Mouse (Mus musculus): Measurements from ENCODE around the gene Akap13. TPM values are rescaled to one million over a fixed set of nuclear protein-coding genes. Genes with fewer than 3 reads are reported as not detected.
A peak's percentile ranks its signal among the peaks of the same experiment; 100 is the strongest.

Gene Akap13
- 27.7 and 31.0 TPM in 2 replicates for polyA plus RNA-seq (2014; fragmentation: Nextera tagmentation; extraction: Ambion mirVana)

- peak within 1 kb of the TSS; percentile 85 for H3K4me3 ChIP-seq (ENCODE audit: low read depth, low read length)
- H3K36me3 ChIP-seq (ENCODE audit: control insufficient read depth, insufficient read depth, low read length), result no peaks in the 10 kb centered on the region
- H3K9ac ChIP-seq (ENCODE audit: low read length), result peak within 1 kb of the TSS; percentile 87
- DNase-seq (ENCODE audit: low spot score), result peak; percentile 98
- peaks cover 4% of the 10 kb centered on the region; the same call in 1 of the 2 replicates for H3K4me1 ChIP-seq (replicated peaks; ENCODE audit: control insufficient read depth, insufficient read depth, low read length)
- no peaks in the 10 kb centered on the region; the same call in 1 of the 2 replicates for H3K9me3 ChIP-seq (ENCODE audit: control insufficient read depth, low read length)
- under 1% methylated on average over 85 of the region's 94 CpGs for WGBS
- peak within 1 kb of the TSS; percentile 97 for H3K27ac ChIP-seq (ENCODE audit: low read depth, low read length)
- H3K4me2 ChIP-seq (ENCODE audit: low read depth, low read length, severe bottlenecking), result peak within 1 kb of the TSS; percentile 74
- peak; percentile 99 for ATAC-seq (replicated peaks; ENCODE audit: low FRiP score)
- no peaks in the 10 kb centered on the region for H3K27me3 ChIP-seq (ENCODE audit: control insufficient read depth, insufficient read depth, low read length)
Observed at GRCm38 (mm10) chr7:75455223-75456151, at the start of gene Akap13. Gene Akap13, plus strand, starts transcription at chr7:75455534.

DNA sequence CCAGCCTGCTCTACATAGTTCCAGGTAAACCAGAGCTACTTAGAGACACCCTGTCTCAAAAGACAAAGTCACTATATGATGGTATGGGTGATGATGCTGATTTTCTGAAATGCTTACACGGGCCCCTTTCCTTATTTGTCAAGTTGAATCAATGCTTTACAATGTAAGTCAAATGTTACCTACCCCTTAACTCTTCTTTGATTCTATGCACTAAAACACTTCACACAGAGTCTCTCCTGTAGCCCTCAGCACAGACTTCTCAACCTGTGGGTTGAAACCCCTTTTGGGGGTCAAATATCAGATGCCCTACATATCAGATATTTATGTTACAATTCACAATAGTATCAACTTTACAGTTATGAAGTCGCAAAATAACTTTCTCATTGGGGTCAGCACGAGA is 44.7 kb upstream of the Akap13 start:
- 90% methylated on average over 3 of the region's 3 CpGs for WGBS
- H3K9ac ChIP-seq (ENCODE audit: low read length), result no peak overlapping the region
- H3K27me3 ChIP-seq (ENCODE audit: control insufficient read depth, insufficient read depth, low read length), result peaks cover 11% of the 10 kb centered on the region
- no peak for DNase-seq (ENCODE audit: low spot score)
- no peaks in the 10 kb centered on the region for H3K36me3 ChIP-seq (ENCODE audit: control insufficient read depth, insufficient read depth, low read length)
- no peaks in the 10 kb centered on the region for H3K9me3 ChIP-seq (ENCODE audit: control insufficient read depth, low read length)
- ATAC-seq (replicated peaks; ENCODE audit: low FRiP score), result no peak
- no peak overlapping the region for H3K27ac ChIP-seq (ENCODE audit: low read depth, low read length)
- peaks cover 4% of the 10 kb centered on the region; the same call in 1 of the 2 replicates for H3K4me1 ChIP-seq (replicated peaks; ENCODE audit: control insufficient read depth, insufficient read depth, low read length)
- H3K4me3 ChIP-seq (ENCODE audit: low read depth, low read length), result no peak overlapping the region
- H3K4me2 ChIP-seq (ENCODE audit: low read depth, low read length, severe bottlenecking), result no peak overlapping the region

GRCm38 (mm10) chr7:75411226-75411625 is 44.1 kb upstream of the Akap13 start:
- DNase-seq (ENCODE audit: low spot score) (no peak), ATAC-seq (replicated peaks; ENCODE audit: low FRiP score) (no peak)
- no peak overlapping the region for H3K9ac ChIP-seq (ENCODE audit: low read length)
- H3K4me1 ChIP-seq (replicated peaks; ENCODE audit: control insufficient read depth, insufficient read depth, low read length), result peaks cover 4% of the 10 kb centered on the region; the same call in 1 of the 2 replicates
- no peak overlapping the region for H3K27ac ChIP-seq (ENCODE audit: low read depth, low read length)
- no peaks in the 10 kb centered on the region for H3K9me3 ChIP-seq (ENCODE audit: control insufficient read depth, low read length)
- H3K4me3 ChIP-seq (ENCODE audit: low read depth, low read length), result no peak overlapping the region
- no peaks in the 10 kb centered on the region for H3K36me3 ChIP-seq (ENCODE audit: control insufficient read depth, insufficient read depth, low read length)
- 82% methylated on average over 6 of the region's 6 CpGs for WGBS
- no peak overlapping the region for H3K4me2 ChIP-seq (ENCODE audit: low read depth, low read length, severe bottlenecking)
- H3K27me3 ChIP-seq (ENCODE audit: control insufficient read depth, insufficient read depth, low read length), result peaks cover 11% of the 10 kb centered on the region

DNA sequence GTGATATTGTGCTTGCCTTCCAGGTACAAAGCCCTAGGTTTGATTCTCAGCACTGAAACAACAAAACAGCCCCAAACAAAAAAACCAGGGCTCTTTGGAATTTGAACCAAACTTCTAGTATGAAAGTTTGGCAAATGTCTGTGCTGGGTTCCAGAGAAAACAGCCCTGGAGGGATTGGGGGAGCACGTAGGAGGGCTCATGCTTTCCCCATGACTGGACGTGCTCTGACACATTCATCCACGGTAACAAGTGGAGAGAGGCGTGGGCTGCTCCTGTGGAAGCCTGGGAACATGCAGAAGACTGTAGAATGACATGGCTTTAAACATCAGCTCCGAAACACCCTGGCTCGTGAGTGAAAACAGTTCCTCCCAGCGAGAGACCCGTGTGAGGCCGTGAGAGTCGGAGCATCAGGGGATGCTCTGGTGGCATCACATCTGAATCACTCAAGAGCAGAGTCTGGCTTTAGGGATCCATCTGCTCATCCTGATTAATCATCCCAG is 43.3 kb upstream of the Akap13 start:
- WGBS, result 86% methylated on average over 10 of the region's 10 CpGs
- ATAC-seq (replicated peaks; ENCODE audit: low FRiP score), result no peak

DNA sequence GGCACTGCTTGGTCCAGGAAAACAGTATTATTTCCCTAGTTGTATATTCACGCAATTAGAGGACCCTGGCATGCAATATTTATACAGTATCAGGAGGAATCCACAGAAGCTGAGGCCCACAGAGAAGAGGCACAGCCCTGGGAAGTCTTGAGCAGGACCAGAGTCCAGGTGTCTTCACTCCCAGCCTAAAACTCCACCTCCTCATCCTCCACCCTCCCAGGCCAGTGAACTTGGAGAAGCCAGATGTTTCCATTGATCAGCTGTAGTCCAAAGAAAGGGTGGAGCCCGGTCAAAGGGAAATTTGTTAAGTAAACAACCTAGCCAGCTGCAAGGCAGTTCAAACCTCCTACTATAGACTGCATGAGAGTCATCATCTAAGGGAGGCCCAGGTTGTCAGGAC is 42.8 kb upstream of the Akap13 start:
- H3K36me3 ChIP-seq (ENCODE audit: control insufficient read depth, insufficient read depth, low read length), result no peaks in the 10 kb centered on the region
- H3K27ac ChIP-seq (ENCODE audit: low read depth, low read length), result no peak overlapping the region
- 93% methylated on average over 2 of the region's 2 CpGs for WGBS
- H3K4me1 ChIP-seq (replicated peaks; ENCODE audit: control insufficient read depth, insufficient read depth, low read length), result peaks cover 4% of the 10 kb centered on the region; the same call in 1 of the 2 replicates
- no peaks in the 10 kb centered on the region for H3K9me3 ChIP-seq (ENCODE audit: control insufficient read depth, low read length)
- ATAC-seq (replicated peaks; ENCODE audit: low FRiP score) (no peak), DNase-seq (ENCODE audit: low spot score) (no peak)
- no peak overlapping the region for H3K9ac ChIP-seq (ENCODE audit: low read length)
- no peak overlapping the region for H3K4me3 ChIP-seq (ENCODE audit: low read depth, low read length)
- H3K27me3 ChIP-seq (ENCODE audit: control insufficient read depth, insufficient read depth, low read length), result peaks cover 11% of the 10 kb centered on the region
- H3K4me2 ChIP-seq (ENCODE audit: low read depth, low read length, severe bottlenecking), result no peak overlapping the region

More for the DNA sequence above, 43.3 kb upstream of the Akap13 start:
- peaks cover 11% of the 10 kb centered on the region for H3K27me3 ChIP-seq (ENCODE audit: control insufficient read depth, insufficient read depth, low read length)
- DNase-seq (ENCODE audit: low spot score), result no peak
- H3K27ac ChIP-seq (ENCODE audit: low read depth, low read length), result no peak overlapping the region
- H3K4me3 ChIP-seq (ENCODE audit: low read depth, low read length), result no peak overlapping the region
- H3K36me3 ChIP-seq (ENCODE audit: control insufficient read depth, insufficient read depth, low read length), result no peaks in the 10 kb centered on the region
- no peak overlapping the region for H3K4me2 ChIP-seq (ENCODE audit: low read depth, low read length, severe bottlenecking)
- no peaks in the 10 kb centered on the region for H3K9me3 ChIP-seq (ENCODE audit: control insufficient read depth, low read length)
- no peak overlapping the region for H3K9ac ChIP-seq (ENCODE audit: low read length)
- H3K4me1 ChIP-seq (replicated peaks; ENCODE audit: control insufficient read depth, insufficient read depth, low read length), result peaks cover 4% of the 10 kb centered on the region; the same call in 1 of the 2 replicates

GRCm38 (mm10) chr7:75413903-75414302 is 41.4 kb upstream of the Akap13 start:
- 8% methylated on average over 6 of the region's 6 CpGs for WGBS
- peaks cover 11% of the 10 kb centered on the region for H3K27me3 ChIP-seq (ENCODE audit: control insufficient read depth, insufficient read depth, low read length)
- H3K4me2 ChIP-seq (ENCODE audit: low read depth, low read length, severe bottlenecking), result no peak overlapping the region
- H3K4me1 ChIP-seq (replicated peaks; ENCODE audit: control insufficient read depth, insufficient read depth, low read length), result peaks cover 4% of the 10 kb centered on the region; the same call in 1 of the 2 replicates
- no peaks in the 10 kb centered on the region for H3K9me3 ChIP-seq (ENCODE audit: control insufficient read depth, low read length)
- no peaks in the 10 kb centered on the region for H3K36me3 ChIP-seq (ENCODE audit: control insufficient read depth, insufficient read depth, low read length)
- H3K27ac ChIP-seq (ENCODE audit: low read depth, low read length), result no peak overlapping the region
- ATAC-seq (replicated peaks; ENCODE audit: low FRiP score) (0 out of 2 replicates have a peak, but pooled peaks have one; percentile 61), DNase-seq (ENCODE audit: low spot score) (peak; percentile 64)
- no peak overlapping the region for H3K4me3 ChIP-seq (ENCODE audit: low read depth, low read length)
- H3K9ac ChIP-seq (ENCODE audit: low read length), result no peak overlapping the region

DNA sequence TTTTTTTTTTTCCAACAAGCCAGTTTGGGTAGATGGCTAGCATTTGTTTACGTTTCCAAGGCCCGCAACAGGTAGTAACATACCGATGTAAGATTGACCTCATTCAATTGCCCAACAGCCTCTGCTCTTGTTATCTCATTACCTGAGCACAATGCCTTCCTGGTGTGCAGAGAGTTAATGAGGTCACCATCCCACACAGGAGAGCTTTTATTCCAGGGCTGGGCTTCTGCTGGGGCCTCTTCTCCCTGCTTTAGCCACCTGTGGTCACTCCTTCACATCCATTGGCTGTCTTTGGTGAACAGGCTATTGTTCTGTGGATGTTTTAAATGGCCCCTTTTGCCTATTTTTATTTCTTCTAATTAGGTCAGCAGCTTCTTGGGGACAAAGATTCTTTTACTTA is 41.0 kb upstream of the Akap13 start:
- no peak overlapping the region for H3K4me3 ChIP-seq (ENCODE audit: low read depth, low read length)
- H3K27ac ChIP-seq (ENCODE audit: low read depth, low read length), result no peak overlapping the region
- H3K27me3 ChIP-seq (ENCODE audit: control insufficient read depth, insufficient read depth, low read length), result peaks cover 11% of the 10 kb centered on the region
- H3K4me2 ChIP-seq (ENCODE audit: low read depth, low read length, severe bottlenecking), result no peak overlapping the region
- H3K9me3 ChIP-seq (ENCODE audit: control insufficient read depth, low read length), result no peaks in the 10 kb centered on the region
- 10% methylated on average over 3 of the region's 3 CpGs for WGBS
- H3K36me3 ChIP-seq (ENCODE audit: control insufficient read depth, insufficient read depth, low read length), result no peaks in the 10 kb centered on the region
- ATAC-seq (replicated peaks; ENCODE audit: low FRiP score), result peak; percentile 69; the same call in 1 of the 2 replicates
- no peak for DNase-seq (ENCODE audit: low spot score)
- H3K4me1 ChIP-seq (replicated peaks; ENCODE audit: control insufficient read depth, insufficient read depth, low read length), result peaks cover 4% of the 10 kb centered on the region; the same call in 1 of the 2 replicates
- no peak overlapping the region for H3K9ac ChIP-seq (ENCODE audit: low read length)

DNA sequence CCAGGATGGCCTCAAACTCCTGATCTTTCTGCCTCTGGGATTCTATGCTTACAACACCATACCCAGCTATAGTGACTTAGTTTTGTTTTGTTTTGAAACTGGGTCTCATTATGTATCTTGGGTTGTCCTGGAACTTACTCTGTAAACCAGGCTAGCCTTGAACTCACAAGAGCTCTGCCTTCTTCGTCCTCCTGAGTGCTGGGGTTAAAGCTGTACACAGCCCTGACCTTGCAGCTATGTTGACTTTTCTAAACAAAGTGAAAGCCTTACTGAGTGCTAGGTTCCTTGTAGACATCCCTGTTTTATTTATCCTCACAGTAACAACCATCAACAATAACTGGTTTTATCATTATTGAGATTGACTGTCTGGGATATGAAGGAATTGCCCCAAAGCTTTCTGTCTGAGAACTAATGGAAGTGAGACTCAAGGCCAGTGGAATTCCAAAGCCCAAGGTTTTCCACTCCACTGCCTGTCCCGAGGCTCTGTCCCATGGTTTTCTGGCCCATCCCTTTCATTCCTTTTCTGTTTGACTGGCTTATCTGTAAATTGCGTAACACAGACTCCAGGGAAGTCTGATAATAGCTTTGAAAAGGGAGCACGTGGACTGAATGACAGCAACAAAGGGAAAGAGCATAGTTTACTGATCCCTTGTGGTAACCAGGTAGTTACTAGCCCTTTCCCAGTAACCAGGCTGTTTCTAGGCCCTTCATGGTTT is 40.0 kb upstream of the Akap13 start:
- Histone ChIP-seq H3K27ac (ENCODE audit: low read depth, low read length) (no peak overlapping the region), H3K36me3 (ENCODE audit: control insufficient read depth, insufficient read depth, low read length) (no peaks in the 10 kb centered on the region), H3K9me3 (ENCODE audit: control insufficient read depth, low read length) (no peaks in the 10 kb centered on the region), H3K4me3 (ENCODE audit: low read depth, low read length) (no peak overlapping the region), H3K9ac (ENCODE audit: low read length) (no peak overlapping the region), H3K27me3 (ENCODE audit: control insufficient read depth, insufficient read depth, low read length) (peaks cover 11% of the 10 kb centered on the region), H3K4me1 (replicated peaks; ENCODE audit: control insufficient read depth, insufficient read depth, low read length) (peaks cover 4% of the 10 kb centered on the region; the same call in 1 of the 2 replicates), H3K4me2 (ENCODE audit: low read depth, low read length, severe bottlenecking) (no peak overlapping the region)
- WGBS, result 31% methylated on average over 4 of the region's 4 CpGs
- ATAC-seq (replicated peaks; ENCODE audit: low FRiP score), result no peak
- no peak for DNase-seq (ENCODE audit: low spot score)

Data from forebrain, embryonic 11.5 days (tissue).